Mouse (Mus musculus): ENCODE measurements around the gene Plod2.

DNA sequence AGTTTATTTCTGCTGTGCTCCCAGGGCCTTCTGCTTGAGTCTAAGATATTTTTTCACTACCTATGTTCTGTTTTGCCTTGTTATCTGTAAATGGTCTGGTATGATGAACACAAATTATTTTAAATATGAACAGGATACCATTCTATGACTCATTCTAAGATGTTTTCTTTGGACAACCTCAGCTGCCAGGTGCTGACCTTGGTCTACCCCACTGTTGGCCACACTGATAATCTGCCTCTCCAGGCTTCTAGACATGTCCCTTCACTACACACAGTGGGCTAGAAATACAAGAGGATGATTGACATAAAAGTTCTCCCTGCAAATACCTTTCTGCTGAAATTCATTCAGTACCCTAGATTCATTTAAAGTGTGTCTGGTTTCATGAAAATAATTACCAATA, 30.3 kb upstream of the Plod2 start:
- TF ChIP-seq CTCF (IDR thresholded peaks at IDR 0.05; ENCODE audit: low read depth, low read length) (no peak), EP300 (IDR thresholded peaks at IDR 0.05; ENCODE audit: insufficient read depth, low read depth, low read length) (no peak)
